Mouse (Mus musculus) left cerebral cortex, postnatal 10 days (tissue): ENCODE results near the gene Foxr1. TPM values are rescaled to one million over a fixed set of nuclear protein-coding genes. Genes with fewer than 3 reads are reported as not detected.

Source experiments
- DNase-seq, 2 experiments: peaks; one replicate each; pipeline ENCODE4 v3.0.0; 2021 to 2022; ENCODE audit warnings: low spot score in 2 of 2, mixed read lengths in 1 of 2; ENCODE audit errors: extremely low spot score in 1 of 2
- intact Hi-C: fragments of 180-260 bp; cut with DNase I; formaldehyde crosslinking; loops from one replicate; pipeline ENCODE4 v1.15.1; 2025
- microRNA-seq: library from miRNA; unstranded; fragments of <30 nt; microRNA quantifications from one replicate; pipeline ENCODE4 v1.2.0, GENCODE M21; 2022
- total RNA-seq, 2 experiments: library from RNA; stranded (reverse); gene quantifications; 2 replicates each; pipeline ENCODE4 v1.2.3; 2021

Gene Foxr1
- total RNA-seq, 2 experiments from 2014 or later = not detected

DNA sequence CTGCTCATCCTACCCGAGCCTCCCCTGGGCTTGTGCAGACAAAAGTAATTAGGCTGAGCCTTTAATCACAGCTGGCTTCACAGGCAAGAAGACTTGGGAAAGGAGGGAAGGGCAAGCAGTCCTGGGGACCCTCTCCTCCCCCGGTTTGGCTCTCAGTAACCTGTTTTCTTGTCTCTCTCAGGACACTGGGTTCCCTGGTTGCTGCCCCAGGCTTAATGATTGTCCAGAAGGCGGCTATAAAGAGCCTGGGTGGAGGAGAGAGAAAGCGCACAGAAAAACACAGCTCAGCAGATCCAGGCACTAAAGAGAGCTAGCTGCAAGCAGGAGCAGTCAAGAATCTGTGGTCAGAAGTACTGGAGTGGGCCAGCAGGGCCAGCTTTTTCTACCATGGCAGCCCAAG lies 42.8 kb downstream of the Foxr1 start:
- intact Hi-C loops = no loop called here
- DNase-seq = no peak

DNA sequence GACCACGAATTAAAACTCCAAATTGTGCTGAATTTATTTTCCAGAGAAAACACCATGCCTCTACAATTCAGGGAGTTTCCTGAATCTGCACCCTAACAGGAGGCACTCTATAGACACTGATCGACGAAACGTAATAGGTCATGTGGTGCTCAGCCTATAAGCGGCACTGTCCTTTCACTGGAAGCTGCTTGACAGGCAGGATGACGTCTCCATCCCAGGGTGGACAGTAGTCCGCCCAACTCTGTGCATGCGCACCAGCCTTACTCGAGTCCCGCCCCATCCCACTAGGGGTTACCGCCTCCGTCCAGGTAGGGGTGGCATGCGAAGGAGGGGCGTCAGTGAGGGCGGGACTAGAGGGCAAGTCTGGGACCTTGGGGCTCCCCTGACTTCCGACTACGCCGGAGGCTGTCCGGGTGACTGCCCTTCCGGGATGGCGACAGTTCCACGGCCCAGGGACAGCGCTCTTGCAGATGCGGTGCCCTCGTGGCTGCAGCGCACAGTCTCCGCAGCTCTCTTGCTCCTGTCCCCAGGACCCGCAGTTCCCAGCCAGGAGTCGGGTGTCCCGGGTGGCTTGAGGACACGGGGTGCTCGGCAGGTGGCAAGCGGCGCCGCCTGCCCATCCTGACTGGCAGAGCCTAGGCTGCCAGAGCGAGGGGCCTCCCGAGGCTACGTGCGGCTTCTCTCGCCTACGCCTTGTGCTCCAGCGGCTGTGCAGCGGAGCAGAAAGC lies 44.1 kb downstream of the Foxr1 start, which contains the start of gene Slc37a4:
Slc37a4 (plus strand) TSS at position 169 of the 728 bp plus-strand sequence.
- DNase-seq = peak; percentile 93 to 96
- intact Hi-C loops = no loop called here

DNA sequence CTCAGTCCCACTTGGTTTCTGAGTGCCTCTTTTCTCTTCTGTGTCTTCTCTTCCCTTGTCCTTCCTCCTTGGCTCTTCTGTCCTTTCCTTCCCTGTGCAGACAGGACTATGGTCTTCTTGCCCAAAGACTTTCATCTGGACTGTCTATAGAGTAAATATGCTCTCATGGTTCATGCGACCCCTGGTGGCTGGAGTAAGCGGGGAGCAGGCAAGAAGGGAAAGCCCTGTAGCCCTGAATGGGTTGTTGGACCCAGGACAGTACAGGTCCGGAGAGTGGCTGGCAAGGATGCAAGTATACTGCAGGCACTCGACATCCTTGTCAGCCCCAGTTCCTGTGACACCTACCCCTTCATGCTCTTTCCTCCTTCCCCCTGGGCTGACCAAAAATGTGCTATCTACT lies 49.5 kb downstream of the Foxr1 start:
- peak in 1 of 2 experiments; percentile 85 for DNase-seq
- intact Hi-C loops = no loop called here

DNA sequence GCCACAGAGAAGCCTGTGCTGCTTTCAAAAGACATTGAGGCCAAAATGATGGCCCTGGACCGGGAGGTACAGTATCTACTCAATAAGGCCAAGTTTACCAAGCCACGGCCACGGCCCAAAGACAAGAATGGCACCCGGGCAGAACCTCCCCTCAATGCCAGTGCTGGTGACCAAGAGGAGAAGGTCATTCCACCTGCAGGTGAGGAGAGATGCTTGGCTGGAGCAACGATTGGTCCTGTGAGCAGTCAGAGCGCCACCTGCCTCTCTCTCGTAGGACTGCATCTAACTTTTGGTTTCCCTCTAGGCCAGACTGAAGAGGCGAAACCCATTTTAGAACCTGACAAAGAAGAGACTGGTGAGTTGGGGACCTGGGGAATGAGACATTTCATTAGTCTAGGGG lies 51.7 kb downstream of the Foxr1 start:
- DNase-seq = peak in 1 of 2 experiments; percentile 62
- intact Hi-C loops = loop anchor here (5.0 kb wide), 1 partner anchor 37 kb away; no protein-coding TSS in a partner anchor

DNA sequence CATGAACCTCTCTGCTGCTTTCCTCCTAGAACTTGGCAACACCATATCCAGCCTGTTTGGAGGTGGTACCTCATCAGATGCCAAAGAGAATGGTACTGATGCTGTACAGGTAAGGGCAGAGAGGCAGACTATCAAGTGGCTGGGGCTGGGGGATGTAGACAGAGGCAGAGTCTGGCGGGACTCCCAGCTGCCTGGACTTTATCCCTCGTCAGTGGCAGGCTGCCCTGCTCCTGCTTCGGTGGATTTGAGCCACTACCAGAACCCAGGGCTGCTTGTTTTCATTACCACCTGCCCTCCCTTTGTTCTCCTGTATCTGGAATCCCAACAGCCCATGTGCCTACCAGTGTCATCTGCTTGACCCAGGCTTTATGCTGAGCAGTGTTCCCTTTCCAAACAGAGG lies 53.7 kb downstream of the Foxr1 start:
- intact Hi-C loops = loop anchor here (5.0 kb wide), 1 partner anchor 35 kb away; no protein-coding TSS in a partner anchor
- no peak for DNase-seq

DNA sequence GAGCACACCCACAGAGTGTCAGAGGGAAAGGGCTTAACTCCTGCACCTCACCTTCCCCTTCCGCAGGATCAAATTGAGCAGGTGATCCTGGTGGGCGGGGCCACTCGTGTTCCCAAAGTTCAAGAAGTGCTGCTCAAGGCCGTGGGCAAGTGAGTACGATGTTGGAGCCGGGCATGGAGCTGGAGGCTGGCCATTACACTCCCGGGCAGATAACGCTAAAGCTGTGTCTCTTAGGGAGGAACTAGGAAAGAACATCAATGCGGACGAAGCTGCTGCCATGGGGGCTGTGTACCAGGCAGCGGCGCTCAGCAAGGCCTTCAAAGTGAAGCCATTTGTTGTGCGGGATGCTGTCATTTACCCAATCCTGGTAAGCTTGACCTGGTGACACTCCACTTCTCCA lies 56.3 kb downstream of the Foxr1 start:
- DNase-seq = no peak
- intact Hi-C loops = no loop called here

Small RNAs within 50 kb of the gene (microRNA-seq; reads per million reads assigned to microRNA genes)
- 2.6 reads per million for gene Mir7085

Other genes starting within 250 kb of the Foxr1 start
- gene Cbl, start 207.1 kb downstream of the Foxr1 start, total RNA-seq = 10 to 100 TPM; 48.6 to 49.9 TPM
- gene Ccdc153, start 200.5 kb downstream of the Foxr1 start, total RNA-seq = 1 to 10 TPM in 1 of 2 experiments, under 1 TPM in 1; 0.69 to 1.9 TPM
- gene Pdzd3, start 189.7 kb downstream of the Foxr1 start, total RNA-seq = under 1 TPM; 0.53 to 0.60 TPM
- gene Nlrx1, start 172.5 kb downstream of the Foxr1 start, total RNA-seq = 10 to 100 TPM; 11.9 to 14.8 TPM
- 10 to 100 TPM; 68.0 to 73.2 TPM for gene Abcg4, start 152.5 kb downstream of the Foxr1 start, total RNA-seq
- gene Hinfp, start 135.5 kb downstream of the Foxr1 start, total RNA-seq = 10 to 100 TPM; 27.1 to 28.3 TPM
- gene C2cd2l, start 120.9 kb downstream of the Foxr1 start, total RNA-seq = 100 to 1,000 TPM; 151 to 158 TPM
- 10 to 100 TPM; 15.5 to 17.9 TPM for gene Dpagt1, start 115.1 kb downstream of the Foxr1 start, total RNA-seq
- gene H2afx, start 106.4 kb downstream of the Foxr1 start, total RNA-seq = 10 to 100 TPM; 66.5 to 67.6 TPM
- 10 to 100 TPM; 20.5 to 24.0 TPM for gene Hmbs, start 96.9 kb downstream of the Foxr1 start, total RNA-seq
- 10 to 100 TPM; 42.6 to 49.1 TPM for gene Vps11, start 79.5 kb downstream of the Foxr1 start, total RNA-seq
- gene Hyou1, start 61.6 kb downstream of the Foxr1 start, total RNA-seq = 10 to 100 TPM; 87.1 to 89.3 TPM
- 10 to 100 TPM; 36.9 to 40.1 TPM for gene Slc37a4, start 44.3 kb downstream of the Foxr1 start, total RNA-seq
- gene Rps25, start 34.0 kb downstream of the Foxr1 start, total RNA-seq = 100 to 1,000 TPM; 711 to 765 TPM
- 10 to 100 TPM; 75.3 to 87.2 TPM for gene Trappc4, start 33.5 kb downstream of the Foxr1 start, total RNA-seq
- gene Ccdc84, start 22.6 kb downstream of the Foxr1 start, total RNA-seq = 10 to 100 TPM; 16.1 to 19.9 TPM
- gene Upk2, start 13.8 kb upstream of the Foxr1 start, total RNA-seq = not detected
- gene Bcl9l, start 41.7 kb upstream of the Foxr1 start, total RNA-seq = 10 to 100 TPM; 85.4 to 98.1 TPM
- gene Cxcr5, start 120.7 kb upstream of the Foxr1 start, total RNA-seq = not detected
- gene Ddx6, start 163.8 kb upstream of the Foxr1 start, total RNA-seq = 100 to 1,000 TPM; 114 to 115 TPM
- not detected for gene Treh, start 232.1 kb upstream of the Foxr1 start, total RNA-seq